Mouse (Mus musculus) kidney, adult 11 months (tissue): ENCODE data around the gene Tcl1b5.

Source experiments
- DNase-seq: peaks from one replicate; pipeline ENCODE4 v3.0.0; 2022

Gene Tcl1b5

GRCm38 (mm10) chr12:105209231-105209630 lies 33.1 kb downstream of the Tcl1b5 start:
- no peak for DNase-seq

- no peak for DNase-seq
These were observed 41.1 kb downstream of the Tcl1b5 start for GRCm38 (mm10) chr12:105217101-105217760.

- DNase-seq = no peak
These were observed 46.6 kb downstream of the Tcl1b5 start, which contains the start of gene Tcl1 for GRCm38 (mm10) chr12:105222601-105223319. Tcl1 (minus strand) TSS chr12:105222793.

DNA sequence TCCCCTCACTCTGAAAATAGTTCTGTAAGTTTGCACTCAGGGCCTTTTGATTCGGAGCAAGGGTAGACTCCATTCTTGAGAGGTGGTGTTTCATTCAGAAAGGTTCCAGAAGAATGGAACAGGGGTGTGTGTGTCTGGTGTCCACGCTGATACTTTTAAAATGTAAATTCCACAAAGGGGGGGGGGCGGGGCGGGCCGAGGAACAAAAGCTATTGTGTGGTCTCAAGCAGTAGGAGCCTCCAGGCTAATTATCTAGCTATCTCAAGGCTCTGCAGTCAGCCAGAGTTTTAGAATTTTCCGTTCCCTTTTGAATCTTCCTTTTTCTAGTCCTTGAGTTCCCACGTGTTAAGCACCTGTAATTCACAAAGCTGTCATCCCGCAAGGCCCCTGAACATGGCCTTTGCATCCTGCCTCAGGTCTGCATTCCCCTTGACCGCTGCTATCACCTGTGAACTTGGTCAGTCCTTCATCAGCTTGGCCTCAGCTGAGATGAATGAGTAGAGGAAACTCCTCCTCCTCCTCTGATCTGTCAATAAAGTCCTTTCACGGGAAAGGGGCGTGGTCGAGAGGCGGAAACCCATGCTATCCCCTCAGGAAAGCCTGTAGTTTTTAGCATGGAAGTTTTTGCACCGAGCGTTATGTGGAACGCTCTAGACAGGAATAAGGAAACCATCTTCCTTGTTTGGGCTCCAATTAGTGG lies 48.6 kb downstream of the Tcl1b5 start:
- no peak for DNase-seq
